Mouse (Mus musculus) G1E (cell line): ENCODE data around the gene Zfp866. TPM values are rescaled to one million over a fixed set of nuclear protein-coding genes. Genes with fewer than 3 reads are reported as not detected.

Experiments
- ATAC-seq: 2 replicates; pipeline ENCODE4 v1.8.0; 2016; ENCODE audit warnings: mild to moderate bottlenecking; ENCODE audit not compliant: insufficient number of reproducible peaks, poor library complexity, low FRiP score, severe bottlenecking; ENCODE audit errors: extremely low read depth
- DNase-seq: peaks from one replicate; pipeline ENCODE4 v3.0.0; 2012; ENCODE audit warnings: low spot score
- H3K27me3 ChIP-seq: 2 replicates; pipeline ENCODE4 v1.6.1; 2012; ENCODE audit warnings: mild to moderate bottlenecking, low read length, inconsistent platforms; ENCODE audit not compliant: insufficient read depth
- H3K36me3 ChIP-seq: replicated peaks from 2 replicates; pipeline ENCODE3; 2012; ENCODE audit warnings: mild to moderate bottlenecking, inconsistent platforms
- H3K4me1 ChIP-seq: 2 replicates; pipeline ENCODE4 v1.6.1; 2012; ENCODE audit warnings: low read depth, low read length, inconsistent platforms, mixed read lengths; ENCODE audit not compliant: insufficient read depth
- H3K4me3 ChIP-seq: 2 replicates; pipeline ENCODE4 v1.5.1; 2012; ENCODE audit warnings: low read depth, mild to moderate bottlenecking, inconsistent platforms, low read length, moderate library complexity, mixed read lengths
- H3K9me3 ChIP-seq: replicated peaks from 2 replicates; pipeline ENCODE4 v1.6.1; 2012; ENCODE audit warnings: inconsistent platforms
- CTCF ChIP-seq: IDR thresholded peaks from 2 replicates; pipeline ENCODE4 v1.5.1; 2012; ENCODE audit warnings: low read depth, low read length, inconsistent platforms, mixed read lengths
- GATA1 ChIP-seq: IDR thresholded peaks from 2 replicates; pipeline ENCODE4 v1.6.1; 2012; ENCODE audit warnings: borderline replicate concordance, low read length, inconsistent platforms, mixed read lengths
- GATA2 ChIP-seq: IDR thresholded peaks from 2 replicates; pipeline ENCODE4 v1.6.1; 2012; ENCODE audit warnings: low read depth, low read length, inconsistent platforms, borderline replicate concordance
- POLR2AphosphoS5 ChIP-seq: IDR thresholded peaks from 2 replicates; pipeline ENCODE4 v1.6.1; 2012; ENCODE audit warnings: low read depth, low read length, inconsistent platforms; ENCODE audit not compliant: insufficient replicate concordance
- TAL1 ChIP-seq: conservative IDR thresholded peaks from 2 replicates; pipeline ENCODE4 v1.6.1; 2012; ENCODE audit warnings: low read depth, low read length, inconsistent platforms, mixed read lengths
- polyA plus RNA-seq: library from polyadenylated mRNA; stranded (reverse); fragments of >175 nt; gene quantifications from 2 replicates; pipeline ENCODE4 v1.2.3, GENCODE M21; 2012
- total RNA-seq, 2 experiments: library from RNA; stranded (forward) in 1 of 2; stranded (reverse) in 1 of 2; fragments of 200-1000 nt in 1 of 2; fragments of >200 nt in 1 of 2; fragmentation: Nextera tagmentation in 1 of 2; gene quantifications; 2 replicates each; pipeline ENCODE4 v1.2.3; 2014 to 2017

Zfp866 gene
- total and polyA plus RNA-seq, 3 experiments, result 1.9 to 36.6 (median 35.4) TPM

GRCm38 (mm10) chr8:69807236-69807635 is 16.3 kb upstream of the Zfp866 start:
- no peak for TF ChIP-seq GATA2
- TF ChIP-seq TAL1, result no peak
- no peak for TF ChIP-seq CTCF
- no peak for TF ChIP-seq POLR2AphosphoS5
- TF ChIP-seq GATA1, result no peak
- Histone ChIP-seq H3K36me3 (peaks cover 92% of the 10 kb centered on the region), H3K9me3 (no peaks in the 10 kb centered on the region), H3K4me3 (no peak overlapping the region), H3K27me3 (no peaks in the 10 kb centered on the region), H3K4me1 (peaks cover 64% of the 10 kb centered on the region)
- ATAC-seq (no peak), DNase-seq (no peak)

DNA sequence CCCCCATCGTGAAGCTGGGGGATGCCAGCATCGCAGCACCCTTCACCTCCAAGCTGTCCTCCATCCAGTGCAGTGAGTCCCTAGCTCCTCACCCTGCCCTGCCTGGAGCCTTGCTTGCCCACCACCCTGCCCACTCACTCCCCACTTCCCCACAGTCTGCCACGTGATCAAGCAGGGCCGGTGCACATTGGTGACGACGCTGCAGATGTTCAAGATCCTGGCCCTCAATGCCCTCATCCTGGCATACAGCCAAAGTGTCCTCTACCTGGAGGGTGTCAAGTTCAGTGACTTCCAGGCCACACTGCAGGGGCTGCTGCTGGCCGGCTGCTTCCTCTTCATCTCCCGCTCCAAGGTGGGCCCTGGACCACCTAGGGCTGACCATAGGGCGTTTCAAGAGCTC is 14.5 kb upstream of the Zfp866 start:
- DNase-seq (no peak), ATAC-seq (no peak)
- Histone ChIP-seq H3K36me3 (peaks cover 91% of the 10 kb centered on the region), H3K27me3 (no peaks in the 10 kb centered on the region), H3K9me3 (no peaks in the 10 kb centered on the region), H3K4me3 (peak overlapping the region; percentile 24; the same call in 1 of the 2 replicates), H3K4me1 (peaks cover 59% of the 10 kb centered on the region)
- TF ChIP-seq POLR2AphosphoS5, result no peak

GRCm38 (mm10) chr8:69805086-69805485 is 14.1 kb upstream of the Zfp866 start:
- no peaks in the 10 kb centered on the region for H3K27me3 ChIP-seq
- no peak for DNase-seq
- peak overlapping the region; percentile 24; the same call in 1 of the 2 replicates for H3K4me3 ChIP-seq
- H3K4me1 ChIP-seq, result peaks cover 55% of the 10 kb centered on the region
- no peaks in the 10 kb centered on the region for H3K9me3 ChIP-seq
- no peak for ATAC-seq
- TF ChIP-seq TAL1 (no peak), CTCF (no peak), POLR2AphosphoS5 (no peak), GATA1 (no peak), GATA2 (no peak)
- H3K36me3 ChIP-seq, result peaks cover 91% of the 10 kb centered on the region

- H3K4me1 ChIP-seq, result peaks cover 49% of the 10 kb centered on the region
- no peak for ATAC-seq
- no peaks in the 10 kb centered on the region for H3K27me3 ChIP-seq
- peaks cover 91% of the 10 kb centered on the region for H3K36me3 ChIP-seq
- H3K4me3 ChIP-seq, result no peak overlapping the region
- no peaks in the 10 kb centered on the region for H3K9me3 ChIP-seq
- TF ChIP-seq POLR2AphosphoS5 (no peak), GATA2 (no peak), TAL1 (no peak), CTCF (no peak)
- no peak for DNase-seq
Measured at GRCm38 (mm10) chr8:69804537-69804936, 13.6 kb upstream of the Zfp866 start.

- Histone ChIP-seq H3K4me1 (peaks cover 41% of the 10 kb centered on the region), H3K36me3 (peaks cover 98% of the 10 kb centered on the region), H3K27me3 (no peaks in the 10 kb centered on the region), H3K9me3 (no peaks in the 10 kb centered on the region), H3K4me3 (no peak overlapping the region)
- no peak for DNase-seq
- no peak for ATAC-seq
- no peak for TF ChIP-seq TAL1
- TF ChIP-seq POLR2AphosphoS5, result no peak
- TF ChIP-seq CTCF, result no peak
- TF ChIP-seq GATA2, result no peak
- TF ChIP-seq GATA1, result no peak
Measured at GRCm38 (mm10) chr8:69803366-69803765, 12.4 kb upstream of the Zfp866 start.

DNA sequence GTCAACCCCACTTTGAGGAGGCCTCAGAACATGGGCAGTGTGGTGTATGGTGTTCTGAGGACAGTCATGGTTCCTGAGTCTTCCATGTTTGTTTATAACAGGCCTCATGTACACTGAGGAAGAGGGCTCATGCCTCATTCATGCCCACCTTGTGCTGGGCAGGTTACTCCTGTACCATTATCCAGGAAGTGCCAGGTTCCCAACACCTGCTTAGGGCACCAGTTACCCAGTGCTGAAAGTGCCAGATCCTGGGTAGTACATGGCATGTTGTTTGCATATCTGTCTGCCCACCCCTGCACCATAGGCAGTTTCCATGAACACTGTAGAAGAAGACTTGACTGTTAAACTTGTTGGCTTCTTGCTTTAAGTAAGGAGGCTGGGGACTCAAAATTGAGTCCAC is 11.2 kb upstream of the Zfp866 start:
- Histone ChIP-seq H3K36me3 (peaks cover 98% of the 10 kb centered on the region), H3K4me3 (no peak overlapping the region)
- no peak for DNase-seq

DNA sequence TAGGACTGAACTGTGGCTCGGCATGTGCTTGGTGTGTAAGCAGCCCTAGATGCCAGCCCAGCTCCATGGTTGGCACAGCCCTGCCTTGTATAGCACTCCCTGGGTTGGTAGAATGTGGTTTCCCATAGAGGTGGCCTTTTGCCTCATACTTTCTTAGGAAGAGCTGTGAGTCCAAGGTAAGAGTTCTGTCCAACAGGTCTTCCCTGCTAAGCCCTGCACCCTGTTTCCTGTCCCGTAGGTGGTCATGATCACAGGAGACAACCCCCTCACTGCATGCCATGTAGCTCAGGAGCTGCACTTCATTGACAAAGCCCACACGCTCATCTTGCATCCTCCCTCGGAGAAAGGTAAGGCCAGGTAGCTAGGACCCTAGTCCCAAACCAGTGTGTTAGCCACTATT is 10.8 kb upstream of the Zfp866 start:
- Histone ChIP-seq H3K27me3 (no peaks in the 10 kb centered on the region), H3K9me3 (no peaks in the 10 kb centered on the region), H3K4me1 (peaks cover 32% of the 10 kb centered on the region), H3K4me3 (no peak overlapping the region), H3K36me3 (peaks cover 98% of the 10 kb centered on the region)
- ATAC-seq (no peak), DNase-seq (no peak)
- TF ChIP-seq CTCF, result no peak

More for the DNA sequence above, 11.2 kb upstream of the Zfp866 start:
- no peaks in the 10 kb centered on the region for H3K9me3 ChIP-seq
- peaks cover 32% of the 10 kb centered on the region for H3K4me1 ChIP-seq
- ATAC-seq, result no peak
- H3K27me3 ChIP-seq, result no peaks in the 10 kb centered on the region
- no peak for TF ChIP-seq CTCF
- no peak for TF ChIP-seq TAL1
